Mouse (Mus musculus): ENCODE measurements around the gene Banp. TPM values are rescaled to one million over a fixed set of nuclear protein-coding genes. Genes with fewer than 3 reads are reported as not detected.

The Banp gene
- polyA plus RNA-seq, 1 experiment, result 54.1 TPM

- H3K27me3 ChIP-seq (ENCODE audit: control insufficient read depth, insufficient read depth, low read length), result no peaks in the 10 kb centered on the region
- H3K36me3 ChIP-seq (ENCODE audit: control insufficient read depth, insufficient read depth, low read length), result peaks cover 27% of the 10 kb centered on the region
- no peak overlapping the region for H3K27ac ChIP-seq (ENCODE audit: insufficient read depth, low read length)
- H3K4me1 ChIP-seq (ENCODE audit: control insufficient read depth, insufficient read depth, insufficient read length), result no peaks in the 10 kb centered on the region
- TF ChIP-seq POLR2A (IDR thresholded peaks at IDR 0.05; ENCODE audit: low read depth, low read length) (no peak), CTCF (IDR thresholded peaks at IDR 0.05; ENCODE audit: extremely low read depth, insufficient read depth, insufficient read length, insufficient replicate concordance) (no peak)
- 89% methylated on average over 9 of the region's 9 CpGs for WGBS
- no peak overlapping the region for H3K4me3 ChIP-seq (ENCODE audit: extremely low read depth, insufficient read depth, insufficient read length)
- no peak for DNase-seq (ENCODE audit: low read depth in 1 of 2, low spot score in 2 of 2)
Observed at GRCm38 (mm10) chr8:121990506-121991255, 41.1 kb downstream of the Banp start.

GRCm38 (mm10) chr8:121991611-121992010, 42.1 kb downstream of the Banp start:
- DNase-seq (ENCODE audit: low read depth in 1 of 2, low spot score in 2 of 2), result no peak
- Histone ChIP-seq H3K4me1 (ENCODE audit: control insufficient read depth, insufficient read depth, insufficient read length) (no peaks in the 10 kb centered on the region), H3K27me3 (ENCODE audit: control insufficient read depth, insufficient read depth, low read length) (no peaks in the 10 kb centered on the region), H3K36me3 (ENCODE audit: control insufficient read depth, insufficient read depth, low read length) (peaks cover 27% of the 10 kb centered on the region), H3K27ac (ENCODE audit: insufficient read depth, low read length) (no peak overlapping the region), H3K4me3 (ENCODE audit: extremely low read depth, insufficient read depth, insufficient read length) (no peak overlapping the region)
- WGBS, result 85% methylated on average over 7 of the region's 7 CpGs
- TF ChIP-seq CTCF (IDR thresholded peaks at IDR 0.05; ENCODE audit: extremely low read depth, insufficient read depth, insufficient read length, insufficient replicate concordance), result no peak
- no peak for TF ChIP-seq POLR2A (IDR thresholded peaks at IDR 0.05; ENCODE audit: low read depth, low read length)

- no peak for DNase-seq (ENCODE audit: low read depth in 1 of 2, low spot score in 2 of 2)
- no peak for TF ChIP-seq CTCF (IDR thresholded peaks at IDR 0.05; ENCODE audit: extremely low read depth, insufficient read depth, insufficient read length, insufficient replicate concordance)
- no peak for TF ChIP-seq POLR2A (IDR thresholded peaks at IDR 0.05; ENCODE audit: low read depth, low read length)
- H3K27me3 ChIP-seq (ENCODE audit: control insufficient read depth, insufficient read depth, low read length), result no peaks in the 10 kb centered on the region
- H3K36me3 ChIP-seq (ENCODE audit: control insufficient read depth, insufficient read depth, low read length), result peaks cover 39% of the 10 kb centered on the region
- 90% methylated on average over 4 of the region's 4 CpGs for WGBS
- H3K27ac ChIP-seq (ENCODE audit: insufficient read depth, low read length), result no peak overlapping the region
- H3K4me1 ChIP-seq (ENCODE audit: control insufficient read depth, insufficient read depth, insufficient read length), result no peaks in the 10 kb centered on the region
- H3K4me3 ChIP-seq (ENCODE audit: extremely low read depth, insufficient read depth, insufficient read length), result no peak overlapping the region
Observed at GRCm38 (mm10) chr8:121992911-121993310, 43.4 kb downstream of the Banp start.

GRCm38 (mm10) chr8:121995112-121995511, 45.6 kb downstream of the Banp start:
- Histone ChIP-seq H3K4me1 (ENCODE audit: control insufficient read depth, insufficient read depth, insufficient read length) (no peaks in the 10 kb centered on the region), H3K36me3 (ENCODE audit: control insufficient read depth, insufficient read depth, low read length) (peaks cover 40% of the 10 kb centered on the region), H3K27ac (ENCODE audit: insufficient read depth, low read length) (no peak overlapping the region), H3K27me3 (ENCODE audit: control insufficient read depth, insufficient read depth, low read length) (no peaks in the 10 kb centered on the region), H3K4me3 (ENCODE audit: extremely low read depth, insufficient read depth, insufficient read length) (no peak overlapping the region)
- DNase-seq (ENCODE audit: low read depth in 1 of 2, low spot score in 2 of 2), result no peak
- 69% methylated on average over 4 of the region's 4 CpGs for WGBS
- TF ChIP-seq POLR2A (IDR thresholded peaks at IDR 0.05; ENCODE audit: low read depth, low read length), result no peak
- no peak for TF ChIP-seq CTCF (IDR thresholded peaks at IDR 0.05; ENCODE audit: extremely low read depth, insufficient read depth, insufficient read length, insufficient replicate concordance)

GRCm38 (mm10) chr8:121995895-121996294, 46.3 kb downstream of the Banp start:
- no peak for DNase-seq (ENCODE audit: low read depth in 1 of 2, low spot score in 2 of 2)
- Histone ChIP-seq H3K4me1 (ENCODE audit: control insufficient read depth, insufficient read depth, insufficient read length) (no peaks in the 10 kb centered on the region), H3K36me3 (ENCODE audit: control insufficient read depth, insufficient read depth, low read length) (peaks cover 38% of the 10 kb centered on the region), H3K4me3 (ENCODE audit: extremely low read depth, insufficient read depth, insufficient read length) (no peak overlapping the region), H3K27me3 (ENCODE audit: control insufficient read depth, insufficient read depth, low read length) (no peaks in the 10 kb centered on the region), H3K27ac (ENCODE audit: insufficient read depth, low read length) (no peak overlapping the region)
- 95% methylated on average over 3 of the region's 3 CpGs for WGBS
- no peak for TF ChIP-seq POLR2A (IDR thresholded peaks at IDR 0.05; ENCODE audit: low read depth, low read length)
- TF ChIP-seq CTCF (IDR thresholded peaks at IDR 0.05; ENCODE audit: extremely low read depth, insufficient read depth, insufficient read length, insufficient replicate concordance), result no peak

GRCm38 (mm10) chr8:121998631-121999030, 49.1 kb downstream of the Banp start:
- Histone ChIP-seq H3K4me3 (ENCODE audit: extremely low read depth, insufficient read depth, insufficient read length) (no peak overlapping the region), H3K4me1 (ENCODE audit: control insufficient read depth, insufficient read depth, insufficient read length) (no peaks in the 10 kb centered on the region), H3K36me3 (ENCODE audit: control insufficient read depth, insufficient read depth, low read length) (peaks cover 41% of the 10 kb centered on the region), H3K27me3 (ENCODE audit: control insufficient read depth, insufficient read depth, low read length) (no peaks in the 10 kb centered on the region), H3K27ac (ENCODE audit: insufficient read depth, low read length) (no peak overlapping the region)
- DNase-seq (ENCODE audit: low read depth in 1 of 2, low spot score in 2 of 2), result no peak
- 94% methylated on average over 4 of the region's 4 CpGs for WGBS
- no peak for TF ChIP-seq POLR2A (IDR thresholded peaks at IDR 0.05; ENCODE audit: low read depth, low read length)
- no peak for TF ChIP-seq CTCF (IDR thresholded peaks at IDR 0.05; ENCODE audit: extremely low read depth, insufficient read depth, insufficient read length, insufficient replicate concordance)

GRCm38 (mm10) chr8:121999211-121999610, 49.7 kb downstream of the Banp start:
- 81% methylated on average over 5 of the region's 5 CpGs for WGBS

More at GRCm38 (mm10) chr8:121999211-121999610, 49.7 kb downstream of the Banp start:
- H3K36me3 ChIP-seq (ENCODE audit: control insufficient read depth, insufficient read depth, low read length), result peaks cover 40% of the 10 kb centered on the region
- H3K27ac ChIP-seq (ENCODE audit: insufficient read depth, low read length), result no peak overlapping the region
- no peak for DNase-seq (ENCODE audit: low read depth in 1 of 2, low spot score in 2 of 2)
- no peak overlapping the region for H3K4me3 ChIP-seq (ENCODE audit: extremely low read depth, insufficient read depth, insufficient read length)
- TF ChIP-seq CTCF (IDR thresholded peaks at IDR 0.05; ENCODE audit: extremely low read depth, insufficient read depth, insufficient read length, insufficient replicate concordance) (no peak), POLR2A (IDR thresholded peaks at IDR 0.05; ENCODE audit: low read depth, low read length) (no peak)
- no peaks in the 10 kb centered on the region for H3K27me3 ChIP-seq (ENCODE audit: control insufficient read depth, insufficient read depth, low read length)
- no peaks in the 10 kb centered on the region for H3K4me1 ChIP-seq (ENCODE audit: control insufficient read depth, insufficient read depth, insufficient read length)
